9 mouse cellular contexts compared by ENCODE assay signal in genomic region chr19:46875790-46876189, GRCm38 (mm10).
DNase-seq lines count a peak whose midpoint lies in the region; ATAC-seq and TF ChIP-seq lines count a peak whose summit lies in the region.
"Had no signal": no experiment of that assay in that cellular context is flagged by ENCODE, and none has a peak within 500 bp of the region (broad histone marks: within the 10 kb centered on the region; RNA-seq: fewer than 3 reads in every experiment).

No protein-coding gene starts in this region.

- no peak overlapping the region for H3K9ac ChIP-seq in heart, embryonic 15.5 days
- no peak overlapping the region for H3K9ac ChIP-seq in liver, postnatal 0 days (replicated peaks)

- H3K27me3 ChIP-seq in heart, embryonic 15.5 days: no peaks in the 10 kb centered on the region
- no peaks in the 10 kb centered on the region for H3K27me3 ChIP-seq in liver, postnatal 0 days (ENCODE audit: insufficient read depth, low read length)

- no peak overlapping the region for H3K27ac ChIP-seq in heart, embryonic 15.5 days
- no peak overlapping the region for H3K27ac ChIP-seq in liver, postnatal 0 days (ENCODE audit: low read depth)

- no peak overlapping the region for H3K4me3 ChIP-seq in heart, embryonic 15.5 days
- no peak overlapping the region for H3K4me3 ChIP-seq in liver, postnatal 0 days (ENCODE audit: low read depth, low read length)
- H3K4me3 ChIP-seq: erythroblast, embryonic 14.5 days had no signal

- no peaks in the 10 kb centered on the region for H3K4me1 ChIP-seq in heart, embryonic 15.5 days (replicated peaks)
- H3K4me1 ChIP-seq in liver, postnatal 0 days (ENCODE audit: insufficient read depth): no peaks in the 10 kb centered on the region

- no peaks in the 10 kb centered on the region for H3K36me3 ChIP-seq in heart, embryonic 15.5 days
- no peaks in the 10 kb centered on the region for H3K36me3 ChIP-seq in liver, postnatal 0 days (replicated peaks; ENCODE audit: insufficient read depth, low read length)

- 38% methylated on average over 12 of the region's 12 CpGs for WGBS in heart, embryonic 15.5 days
- 28% methylated on average over 12 of the region's 12 CpGs for WGBS in liver, postnatal 0 days (ENCODE audit: insufficient replicate concordance)

- DNase-seq in CD4-positive, CD25-positive, alpha-beta regulatory T cell, adult 2 months (ENCODE audit: low read depth, low spot score): peak; percentile 88
- DNase-seq in adrenal gland, postnatal 4 days (ENCODE audit: low spot score in 2 of 2): peak; percentile 75 to 80
- peak; percentile 92 to 93 for DNase-seq in kidney, postnatal 4 days
- peak; percentile 91 for DNase-seq in liver, postnatal 0 days
- DNase-seq in testis, postnatal 14 days (ENCODE audit: low spot score): peak; percentile 50

- ATAC-seq in erythroblast, adult 5-6 weeks (replicated peaks; ENCODE audit: low FRiP score, poor library complexity, severe bottlenecking): peak; percentile 65
- ATAC-seq in heart, embryonic 15.5 days (replicated peaks; ENCODE audit: insufficient number of reproducible peaks, insufficient read depth, low FRiP score, low read depth): 0 out of 2 replicates have a peak, but pooled peaks have one; percentile 57
- ATAC-seq in liver, postnatal 0 days: peak; percentile 83
- ATAC-seq in neutrophil, adult 5-6 weeks (ENCODE audit: extremely low read depth, insufficient number of reproducible peaks, low FRiP score, poor library complexity, severe bottlenecking): peak; percentile 78

- no peak for TF ChIP-seq EP300 in liver, postnatal 0 days (IDR thresholded peaks at IDR 0.05; ENCODE audit: low read depth)

- TF ChIP-seq CTCF in liver, postnatal 0 days (IDR thresholded peaks at IDR 0.05; ENCODE audit: low read depth): peak; percentile 96

- no peaks in the 10 kb centered on the region for H3K9me3 ChIP-seq in heart, embryonic 15.5 days (replicated peaks)
- H3K9me3 ChIP-seq in liver, postnatal 0 days (ENCODE audit: low read length): no peaks in the 10 kb centered on the region

- no peak overlapping the region for H3K4me2 ChIP-seq in heart, embryonic 15.5 days
- H3K4me2 ChIP-seq in liver, postnatal 0 days (ENCODE audit: low read depth, low read length): no peak overlapping the region
